Mouse (Mus musculus): ENCODE results near the gene Gm21976. TPM values are rescaled to one million over a fixed set of nuclear protein-coding genes. Genes with fewer than 3 reads are reported as not detected.

Gm21976 gene
- total RNA-seq, 4 experiments from 2014 or later, result not detected

- no peak for DNase-seq (ENCODE audit: low spot score in 2 of 2)
These were observed 18.3 kb downstream of the Gm21976 start for GRCm38 (mm10) chr13:98297883-98298482.

DNA sequence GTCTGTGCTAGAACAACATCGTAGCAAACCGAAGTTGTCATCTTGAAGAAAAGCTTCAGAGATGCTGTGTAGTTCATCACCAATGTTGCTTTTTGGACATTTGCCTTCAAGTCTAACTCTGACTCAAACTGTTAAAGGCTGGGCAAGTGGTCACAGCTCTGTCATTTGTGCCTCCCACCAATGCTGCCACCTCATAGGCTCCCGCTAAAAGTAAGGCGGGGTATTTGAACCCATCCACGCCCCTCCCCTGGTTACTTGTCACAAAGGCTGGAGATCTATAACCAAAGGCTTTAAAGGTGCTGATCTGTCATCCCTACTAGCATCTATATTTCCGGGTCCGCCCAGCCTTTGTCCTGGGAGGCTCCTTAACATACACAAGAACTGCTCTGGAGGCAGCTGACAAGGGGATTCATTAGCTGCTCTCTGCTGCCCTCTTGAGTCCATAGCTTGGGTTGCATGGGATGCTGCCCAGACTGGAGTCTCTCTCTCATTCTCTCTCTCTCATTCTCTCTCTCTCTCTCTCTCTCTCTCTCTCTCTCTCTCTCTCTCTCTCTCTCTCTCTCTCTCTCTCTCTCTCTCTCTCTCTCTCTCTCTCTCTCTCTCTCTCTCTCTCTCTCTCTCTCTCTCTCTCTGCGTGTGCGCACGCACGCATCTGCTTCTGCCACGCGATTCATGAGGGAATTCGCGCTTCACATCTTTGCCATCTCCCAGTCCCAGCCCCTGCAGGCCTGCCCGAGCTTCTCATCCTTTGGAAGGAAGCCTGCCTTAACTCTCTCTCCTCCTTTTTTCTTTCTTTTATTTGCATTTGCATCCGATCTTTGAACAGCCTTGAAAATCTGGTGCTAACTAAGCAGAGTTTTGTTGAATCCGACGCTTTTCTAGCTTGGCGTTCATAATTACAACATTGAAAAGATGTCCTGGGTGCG, 19.4 kb downstream of the Gm21976 start:
- DNase-seq (ENCODE audit: low spot score in 2 of 2), result peak; percentile 22 to 70

DNA sequence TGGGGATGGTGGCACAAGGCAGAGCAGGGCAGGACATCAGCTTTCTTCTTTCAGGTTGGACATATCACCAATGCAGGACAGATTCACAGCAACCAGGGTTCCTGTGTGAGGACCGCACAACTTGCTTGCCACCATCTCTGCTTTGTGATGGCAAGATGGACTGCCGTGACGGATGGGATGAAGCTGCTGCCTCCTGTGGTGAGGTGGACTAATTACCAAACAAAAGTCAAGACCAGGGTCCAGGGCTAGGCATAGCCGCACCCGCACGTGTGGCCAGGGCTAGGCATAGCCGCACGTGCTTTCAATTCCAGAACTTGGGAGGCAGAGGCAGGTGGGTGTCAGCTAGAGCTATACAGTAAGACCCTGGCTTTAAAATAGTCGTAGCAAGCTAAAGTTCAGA, 25.6 kb downstream of the Gm21976 start:
- no peak for DNase-seq (ENCODE audit: low spot score in 2 of 2)

GRCm38 (mm10) chr13:98306393-98306792, 26.7 kb downstream of the Gm21976 start:
- no peak for DNase-seq (ENCODE audit: low spot score in 2 of 2)

DNA sequence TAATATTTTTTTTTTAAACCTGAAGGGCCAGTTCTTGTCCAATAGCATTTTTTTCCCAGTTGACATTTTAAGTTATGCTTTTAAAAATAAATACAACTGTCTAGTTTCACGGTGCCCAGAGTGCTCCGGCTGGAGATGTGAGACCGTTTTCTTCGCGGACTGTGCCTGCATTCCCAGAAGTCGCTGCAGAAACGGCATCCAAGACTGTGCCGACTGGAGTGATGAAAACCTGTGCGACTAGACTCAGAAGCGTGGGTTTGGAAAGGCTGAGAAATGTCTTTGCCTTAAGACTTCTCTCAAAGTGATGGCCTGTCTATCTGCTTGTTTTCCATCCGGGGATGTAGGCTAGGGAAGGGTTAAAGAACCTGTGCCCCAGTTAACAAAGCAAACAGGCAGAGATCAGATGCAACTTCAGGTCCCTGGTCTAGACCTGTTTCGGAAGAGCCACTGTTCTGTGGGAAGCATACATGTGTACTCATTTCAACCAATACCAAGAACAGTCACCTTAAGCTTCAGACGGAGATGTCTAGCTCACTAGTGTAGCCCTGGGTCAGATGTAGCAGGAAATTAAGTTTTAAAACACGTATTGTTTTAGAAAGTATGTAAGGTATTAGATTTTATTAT, 27.3 kb downstream of the Gm21976 start:
- DNase-seq (ENCODE audit: low spot score in 2 of 2), result no peak

DNA sequence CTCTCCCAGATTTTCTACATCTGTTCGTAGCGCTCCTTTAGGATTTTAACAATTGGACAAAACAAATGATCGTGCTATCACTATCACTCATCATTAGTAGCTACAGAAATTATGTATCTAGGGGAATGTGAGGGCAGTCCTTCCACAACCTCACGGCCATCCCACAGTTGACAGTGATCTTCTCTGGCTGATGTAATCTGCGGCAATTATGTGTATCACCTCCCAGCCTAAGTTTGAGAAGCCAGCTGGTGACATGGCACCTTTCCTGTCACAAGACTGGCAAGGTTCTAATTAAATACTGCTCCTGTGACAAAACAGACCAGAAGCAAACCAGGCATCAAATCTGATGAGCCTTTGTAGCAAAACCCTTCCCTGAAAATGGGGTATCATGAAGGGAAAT, 28.3 kb downstream of the Gm21976 start:
- DNase-seq (ENCODE audit: low spot score in 2 of 2), result no peak

- DNase-seq (ENCODE audit: low spot score in 2 of 2), result no peak
These were observed 29.0 kb downstream of the Gm21976 start for GRCm38 (mm10) chr13:98308724-98309123.

GRCm38 (mm10) chr13:98311597-98311996, 31.9 kb downstream of the Gm21976 start:
- DNase-seq (ENCODE audit: low spot score in 2 of 2), result no peak

DNA sequence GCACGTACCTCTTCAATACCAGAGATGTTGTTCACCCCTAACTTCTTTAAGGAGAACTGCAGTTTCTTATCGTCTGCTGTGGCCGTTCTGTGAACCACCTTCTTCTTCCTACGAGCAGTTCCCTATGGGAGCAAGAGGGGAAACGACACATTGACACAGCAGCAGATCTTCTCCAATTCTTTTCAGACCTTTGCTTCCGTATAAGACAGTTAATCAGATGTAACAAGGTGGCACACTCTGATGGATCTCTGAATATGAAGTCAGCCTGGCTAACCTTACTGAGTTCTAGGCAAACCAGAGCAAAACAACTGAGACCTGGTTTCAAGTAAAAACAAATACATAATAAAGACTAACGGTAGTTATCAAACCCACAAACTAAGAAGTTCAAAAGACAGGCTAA, 33.9 kb downstream of the Gm21976 start:
- no peak for DNase-seq (ENCODE audit: low spot score in 2 of 2)

DNA sequence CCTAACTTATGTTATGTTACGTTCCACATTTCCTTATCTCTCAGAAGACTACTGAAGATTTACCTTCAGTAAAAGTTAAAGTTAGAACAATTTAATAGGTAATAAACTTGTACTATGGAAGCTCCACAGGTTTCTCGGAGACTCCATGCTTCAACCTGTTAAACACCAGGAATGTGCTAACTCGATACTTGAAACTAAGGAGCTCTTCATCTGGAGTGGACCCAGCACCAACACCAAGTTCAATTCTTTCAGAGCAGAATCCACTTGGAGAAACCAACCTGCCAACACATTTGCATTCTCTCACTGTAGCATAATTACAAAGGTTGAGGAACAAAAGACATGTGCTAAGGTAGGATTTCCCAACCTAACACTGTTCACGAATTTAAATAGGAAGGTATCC, 35.4 kb downstream of the Gm21976 start:
- DNase-seq (ENCODE audit: low spot score in 2 of 2), result no peak

- DNase-seq (ENCODE audit: low spot score in 2 of 2), result no peak
These were observed 36.4 kb downstream of the Gm21976 start for GRCm38 (mm10) chr13:98316140-98316479.

DNA sequence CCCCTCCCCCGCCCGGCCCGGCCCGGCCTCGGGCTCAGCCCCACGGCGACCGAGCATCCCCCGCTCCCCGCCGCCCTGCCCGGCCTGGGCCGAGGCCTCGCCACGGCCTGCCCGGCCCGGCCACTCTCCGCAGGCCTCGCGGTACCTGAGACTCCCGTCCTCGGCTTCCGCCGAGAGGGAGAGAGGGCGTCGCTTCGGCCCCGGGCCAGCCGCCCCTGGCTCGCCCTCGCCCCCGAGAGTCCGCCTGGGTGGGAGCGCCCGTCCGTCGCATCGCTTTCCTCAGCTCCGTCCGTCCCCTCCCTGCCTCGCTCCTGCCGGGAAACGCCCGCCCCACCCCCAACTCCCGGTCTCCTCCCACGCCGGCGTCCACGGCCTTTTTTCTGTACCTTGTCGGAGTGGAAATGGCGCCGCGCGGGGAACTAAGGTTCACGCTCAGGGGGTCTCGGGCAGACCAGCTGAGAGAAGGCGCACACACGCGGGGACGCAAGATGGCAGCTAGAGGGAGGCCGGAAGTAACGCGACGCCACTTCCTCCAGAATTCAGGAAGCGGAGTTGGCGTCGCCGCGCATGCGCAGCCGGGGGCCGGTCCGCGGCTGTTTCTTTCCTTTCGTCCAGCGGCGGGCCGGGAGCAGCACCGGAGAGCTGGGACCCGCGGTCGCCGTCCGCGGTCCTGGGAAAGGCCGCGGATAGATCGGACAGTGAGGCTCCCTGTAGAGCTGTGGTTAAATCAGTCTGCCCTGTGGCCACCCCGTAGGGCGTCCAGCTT, 37.0 kb downstream of the Gm21976 start, which contains the start of gene Btf3:
Gene Btf3 (minus strand): TSS at position 527 of the 766 bp plus-strand sequence.
- peak; percentile 85 to 88 for DNase-seq (ENCODE audit: low spot score in 2 of 2)

GRCm38 (mm10) chr13:98317246-98317677, 37.6 kb downstream of the Gm21976 start:
- no peak for DNase-seq (ENCODE audit: low spot score in 2 of 2)

DNA sequence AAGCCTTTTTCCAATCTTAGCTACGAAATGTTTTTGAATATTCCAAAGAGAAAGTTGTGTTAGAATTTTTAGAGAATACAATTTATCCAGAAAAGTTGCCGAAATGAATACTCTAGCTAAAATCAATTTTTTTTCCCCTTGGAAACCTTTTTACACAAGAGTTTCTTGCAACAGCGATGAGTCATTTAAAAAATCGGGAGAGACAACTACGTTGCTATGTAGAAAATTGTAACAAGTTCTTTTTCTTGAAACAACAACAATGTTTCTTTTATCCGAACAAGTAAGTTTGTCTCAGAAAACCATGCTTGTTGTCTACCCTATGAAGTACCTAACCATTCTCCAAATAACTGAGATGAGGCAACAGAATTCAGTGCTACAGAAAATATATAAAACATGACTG, 38.2 kb downstream of the Gm21976 start:
- DNase-seq (ENCODE audit: low spot score in 2 of 2), result no peak

GRCm38 (mm10) chr13:98325034-98325433, 45.3 kb downstream of the Gm21976 start:
- DNase-seq (ENCODE audit: low spot score in 2 of 2), result no peak

GRCm38 (mm10) chr13:98332106-98332505, 52.4 kb downstream of the Gm21976 start:
- DNase-seq (ENCODE audit: low spot score in 2 of 2), result no peak

DNA sequence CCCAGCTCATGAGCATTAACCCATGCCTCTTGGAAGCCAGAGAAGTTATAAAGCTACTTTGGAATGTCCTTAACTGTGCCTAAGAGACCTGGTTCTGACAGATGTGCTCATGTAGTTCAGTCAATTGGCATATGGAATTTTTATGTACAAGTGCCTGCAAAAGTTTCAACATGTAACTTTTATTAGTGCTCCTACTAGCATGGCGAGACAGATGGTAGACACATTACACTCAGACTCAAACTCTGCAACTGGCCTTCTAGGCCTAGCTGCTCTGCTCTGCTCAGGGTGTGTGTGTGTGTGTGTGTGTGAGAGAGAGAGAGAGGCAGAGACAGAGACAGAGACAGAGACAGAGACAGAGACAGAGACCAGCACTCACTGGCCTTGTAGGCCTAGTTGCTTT, 56.5 kb downstream of the Gm21976 start:
- no peak for DNase-seq (ENCODE audit: low spot score in 2 of 2)

GRCm38 (mm10) chr13:98340506-98340905, 60.8 kb downstream of the Gm21976 start:
- no peak for DNase-seq (ENCODE audit: low spot score in 2 of 2)

- no peak for DNase-seq (ENCODE audit: low spot score in 2 of 2)
These were observed 69.8 kb downstream of the Gm21976 start for GRCm38 (mm10) chr13:98349491-98349890.

- no peak for DNase-seq (ENCODE audit: low spot score in 2 of 2)
These were observed 71.8 kb downstream of the Gm21976 start for GRCm38 (mm10) chr13:98351527-98351926.

DNA sequence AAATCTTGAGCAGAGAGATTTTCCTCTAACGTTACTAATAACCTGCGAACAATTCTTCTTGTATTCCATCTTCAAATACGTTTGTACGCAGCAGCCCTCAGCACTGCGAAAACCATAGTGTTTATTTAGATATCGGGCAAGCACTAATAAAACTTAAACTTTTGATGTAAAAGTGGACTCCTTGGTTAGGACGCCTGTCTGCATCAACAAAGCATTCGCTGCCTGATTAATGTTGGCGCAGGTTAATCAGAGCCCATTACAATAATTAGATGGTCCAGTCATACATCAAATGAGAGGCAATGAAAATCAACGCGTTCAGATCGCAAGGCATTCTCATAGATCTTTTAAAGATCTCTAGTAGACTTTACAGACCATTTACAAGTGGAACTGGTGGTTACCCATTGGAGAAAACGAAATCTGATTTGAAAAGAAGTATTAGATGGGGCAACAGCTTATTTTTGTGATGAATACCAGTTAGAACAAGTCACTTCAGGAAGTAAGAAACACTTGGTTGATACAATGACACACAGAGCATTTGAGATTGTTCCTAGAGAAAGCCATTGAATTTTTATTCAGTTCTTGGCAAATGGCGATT, 72.8 kb downstream of the Gm21976 start:
- no peak for DNase-seq (ENCODE audit: low spot score in 2 of 2)
